Mouse (Mus musculus) midbrain, embryonic 14.5 days (tissue): ENCODE measurements at regions not wholly inside any gene's neighbourhood (a gene's known extent, or its start where the extent isn't known, plus 50 kb on each side); places are given as distances from the start of the nearest gene placed in this dataset.

Experiments
- ATAC-seq: fragments of 200-750 bp; cut with Nextera tagmentation; 2 replicates; pipeline ENCODE4 v1.8.0; 2017; ENCODE audit warnings: moderate number of reproducible peaks, moderate library complexity; ENCODE audit not compliant: low FRiP score, low TSS enrichment
- DNase-seq: peaks from one replicate; pipeline ENCODE4 v3.0.0-alpha.2; 2015
- H3K27ac ChIP-seq: fragments of 300-500 bp; sonication (generic); replicated peaks from 2 replicates; pipeline ENCODE4 v1.5.1; 2014; ENCODE audit warnings: mild to moderate bottlenecking, low read depth, low read length, moderate library complexity
- H3K27me3 ChIP-seq: fragments of 300-500 bp; sonication (generic); 2 replicates; pipeline ENCODE4 v1.6.1; 2014; ENCODE audit warnings: low read length, control low read depth, mixed read lengths; ENCODE audit not compliant: control insufficient read depth, insufficient read depth
- H3K36me3 ChIP-seq: fragments of 300-500 bp; sonication (generic); 2 replicates; pipeline ENCODE4 v1.6.1; 2014; ENCODE audit warnings: low read length, control low read depth; ENCODE audit not compliant: control insufficient read depth, insufficient read depth
- H3K4me1 ChIP-seq: fragments of 300-500 bp; sonication (generic); 2 replicates; pipeline ENCODE4 v1.6.1; 2014; ENCODE audit warnings: mild to moderate bottlenecking, antibody characterized with exemption, low read length, control low read depth; ENCODE audit not compliant: control insufficient read depth, insufficient read depth
- H3K4me2 ChIP-seq: fragments of 300-500 bp; sonication (generic); 2 replicates; pipeline ENCODE4 v1.6.1; 2014; ENCODE audit warnings: mild to moderate bottlenecking, low read length, moderate library complexity
- H3K4me3 ChIP-seq: fragments of 300-500 bp; sonication (generic); replicated peaks from 2 replicates; pipeline ENCODE4 v1.5.1; 2014; ENCODE audit warnings: low read depth, low read length
- H3K9ac ChIP-seq: fragments of 300-500 bp; sonication (generic); replicated peaks from 2 replicates; pipeline ENCODE4 v1.6.1; 2014; ENCODE audit warnings: mild to moderate bottlenecking, low read length, moderate library complexity
- H3K9me3 ChIP-seq: fragments of 300-500 bp; sonication (generic); 2 replicates; pipeline ENCODE4 v1.6.1; 2016; ENCODE audit warnings: low read length, control low read depth, mixed read lengths; ENCODE audit not compliant: control insufficient read depth
- WGBS: fragments of 180-500 bp; shearing (Covaris S2); extraction: QIAGEN DNeasy Blood & Tissue Kit; methylation state at CpG from one replicate; pipeline ENCODE4 v1.1.7; 2014; 5-methylcytosine and 5-hydroxymethylcytosine counted together

DNA sequence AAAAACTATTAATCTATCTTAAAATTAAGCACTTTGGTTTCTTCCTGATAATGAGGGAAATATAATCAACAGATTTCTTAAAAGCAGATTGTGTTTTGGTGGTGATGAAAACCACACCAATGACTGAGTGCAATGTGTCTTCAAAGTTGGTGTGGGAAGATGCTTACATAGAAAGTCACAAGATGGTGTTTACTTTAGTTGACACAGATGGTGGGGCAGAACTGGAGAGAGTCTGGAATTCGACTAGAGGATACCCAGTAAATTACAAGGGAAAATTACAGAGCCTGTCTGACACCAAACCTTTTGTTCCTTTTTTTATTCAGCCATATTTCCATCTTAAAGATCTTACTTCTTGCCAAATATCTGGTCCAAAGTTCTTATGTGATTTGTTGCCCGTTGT lies 1766.0 kb upstream of the Zeb2 start:
- Histone ChIP-seq H3K4me1 (no peaks in the 10 kb centered on the region), H3K4me3 (no peak overlapping the region), H3K36me3 (no peaks in the 10 kb centered on the region), H3K9ac (no peak overlapping the region), H3K27ac (no peak overlapping the region), H3K4me2 (no peak overlapping the region), H3K9me3 (no peaks in the 10 kb centered on the region), H3K27me3 (no peaks in the 10 kb centered on the region)
- ATAC-seq (no peak), DNase-seq (no peak)
- WGBS: 81% methylated on average over 2 of the region's 2 CpGs

DNA sequence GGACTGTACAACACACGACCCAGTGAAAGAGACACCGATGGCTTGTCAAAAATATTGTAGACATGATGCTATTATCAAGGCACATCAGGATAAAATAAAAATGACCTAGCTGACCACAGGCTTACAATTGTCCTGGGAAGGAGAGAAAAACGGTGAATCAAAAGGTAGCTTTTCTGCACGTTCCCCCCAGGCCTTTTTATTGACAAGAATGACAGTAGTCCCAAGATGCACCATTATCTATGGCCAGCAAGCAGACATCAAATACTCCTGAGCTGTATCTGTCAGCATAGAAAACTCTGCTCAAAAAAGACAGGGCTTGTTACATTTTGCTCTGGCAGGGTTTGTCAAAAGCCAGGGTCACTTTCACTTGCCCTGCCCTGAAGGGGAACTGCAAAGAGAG lies 1753.6 kb upstream of the Zeb2 start:
- Histone ChIP-seq H3K9me3 (no peaks in the 10 kb centered on the region), H3K36me3 (no peaks in the 10 kb centered on the region), H3K4me3 (no peak overlapping the region), H3K4me1 (no peaks in the 10 kb centered on the region), H3K4me2 (no peak overlapping the region), H3K27me3 (no peaks in the 10 kb centered on the region), H3K9ac (no peak overlapping the region), H3K27ac (no peak overlapping the region)
- ATAC-seq (no peak), DNase-seq (peak; percentile 25)
- 58% methylated on average over 4 of the region's 4 CpGs for WGBS
